Mouse (Mus musculus) left cerebral cortex, adult 11 months (tissue): ENCODE measurements around the gene Agap1.

ENCODE experiments used
- DNase-seq: peaks from one replicate; pipeline ENCODE4 v3.0.0; 2022; ENCODE audit warnings: low spot score

Agap1 gene

DNA sequence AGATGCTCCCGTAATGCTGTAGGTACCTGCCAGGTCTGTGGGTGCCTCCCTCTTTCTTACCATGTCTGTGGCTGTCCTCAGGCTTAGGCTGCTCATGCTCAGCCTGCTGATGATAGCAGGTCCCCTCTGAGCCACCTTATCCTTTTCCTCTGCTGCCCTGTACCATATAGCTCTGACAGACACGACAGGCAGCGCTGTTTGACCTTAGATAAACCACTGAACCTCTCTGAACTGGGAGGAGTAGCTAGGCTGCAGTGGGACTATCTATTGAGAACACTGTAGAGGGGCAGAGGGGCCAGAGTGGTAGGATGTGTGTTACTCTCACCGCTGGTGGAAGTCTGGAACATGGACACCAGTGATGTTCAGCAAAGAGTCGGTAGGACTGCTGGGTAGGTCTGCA lies 211.5 kb downstream of the Agap1 start:
- DNase-seq: no peak

DNA sequence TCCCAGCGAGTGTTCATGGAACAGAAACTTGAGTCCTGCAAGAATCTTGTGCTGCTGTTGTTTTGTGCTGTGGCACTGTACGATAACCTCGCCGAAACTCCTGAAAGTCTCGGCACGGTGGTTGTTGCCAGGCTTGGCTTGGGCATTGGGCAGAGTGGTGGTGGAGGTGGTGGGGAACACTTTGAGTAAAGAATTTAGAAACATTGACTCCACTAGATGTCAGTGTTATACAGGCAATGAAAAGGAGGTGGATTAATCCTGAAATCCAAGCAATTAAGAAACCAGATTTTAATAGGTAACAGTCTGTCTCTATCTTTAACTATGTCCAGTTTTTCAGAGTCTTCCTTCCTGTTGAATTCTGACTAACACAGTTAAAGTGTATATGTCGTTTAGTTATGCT lies 212.8 kb downstream of the Agap1 start:
- DNase-seq: no peak

DNA sequence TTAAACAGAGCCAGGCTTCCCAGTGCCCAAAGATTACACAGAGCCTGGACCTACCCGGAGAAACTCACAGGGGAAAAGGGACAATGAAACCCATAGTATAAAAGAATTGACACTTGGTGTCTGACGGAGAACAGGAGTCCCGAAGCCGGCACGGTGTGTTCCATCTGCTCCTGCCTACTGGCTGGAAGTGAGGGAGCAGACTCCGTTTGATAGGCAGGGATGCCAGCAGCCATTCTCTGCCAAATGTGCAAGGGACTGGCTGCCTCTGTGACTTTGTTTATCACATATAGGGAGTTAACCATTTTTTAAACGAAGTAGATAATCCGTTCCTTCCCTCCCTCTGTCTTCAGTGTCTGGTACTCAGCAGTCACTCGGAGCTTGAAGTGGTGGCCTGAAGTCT lies 214.0 kb downstream of the Agap1 start:
- DNase-seq: no peak

DNA sequence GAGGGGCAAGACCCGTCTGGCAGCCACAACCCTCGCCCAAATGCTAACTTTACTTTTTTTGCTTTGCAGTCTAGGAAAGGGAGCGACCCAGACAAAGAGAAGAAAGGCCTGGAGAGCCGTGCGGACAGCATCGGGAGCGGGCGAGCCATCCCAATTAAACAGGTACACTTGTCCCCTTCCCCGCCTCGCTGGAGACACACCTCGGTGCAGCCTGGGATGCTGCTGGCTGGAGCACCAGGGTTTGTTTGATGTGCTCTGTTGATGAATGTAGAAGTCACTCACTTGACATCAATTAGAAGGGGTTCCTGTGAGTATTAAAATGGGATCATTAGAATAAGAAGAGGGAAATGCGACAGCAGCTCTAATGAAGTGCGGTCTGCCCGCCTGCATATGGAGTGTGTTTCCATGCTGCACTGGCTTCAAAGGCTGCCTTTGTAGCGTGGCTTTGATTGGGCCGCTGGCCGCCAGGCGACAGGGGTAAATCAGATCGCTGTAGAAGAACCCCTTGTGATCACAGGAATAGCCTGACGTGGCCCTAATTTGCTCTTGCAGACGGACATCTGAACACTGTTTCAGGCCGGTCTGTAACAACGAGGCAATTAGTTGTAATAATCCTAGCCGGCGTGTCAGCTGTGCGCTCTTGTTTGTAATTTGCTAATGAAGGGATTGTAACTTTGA lies 216.6 kb downstream of the Agap1 start:
- no peak for DNase-seq

DNA sequence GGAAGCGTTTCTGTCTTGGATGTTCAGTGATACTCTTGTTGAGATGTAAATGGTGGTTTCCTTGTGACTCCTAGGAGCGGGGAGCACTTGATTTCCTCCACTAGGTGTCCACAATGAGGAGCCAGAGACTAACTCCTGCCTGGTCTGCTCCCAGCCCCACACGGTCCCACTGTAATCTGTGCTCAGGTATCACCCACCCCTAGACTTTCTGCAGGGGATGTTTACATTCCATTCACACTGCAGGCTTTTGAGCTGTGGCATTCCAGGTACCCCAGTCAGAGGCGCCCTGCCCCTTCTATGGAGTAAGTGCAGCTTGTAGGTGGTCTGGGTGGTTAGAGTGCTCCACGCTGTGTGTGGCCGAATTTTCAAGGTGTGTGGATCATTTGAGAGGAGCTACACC lies 218.5 kb downstream of the Agap1 start:
- DNase-seq: no peak

DNA sequence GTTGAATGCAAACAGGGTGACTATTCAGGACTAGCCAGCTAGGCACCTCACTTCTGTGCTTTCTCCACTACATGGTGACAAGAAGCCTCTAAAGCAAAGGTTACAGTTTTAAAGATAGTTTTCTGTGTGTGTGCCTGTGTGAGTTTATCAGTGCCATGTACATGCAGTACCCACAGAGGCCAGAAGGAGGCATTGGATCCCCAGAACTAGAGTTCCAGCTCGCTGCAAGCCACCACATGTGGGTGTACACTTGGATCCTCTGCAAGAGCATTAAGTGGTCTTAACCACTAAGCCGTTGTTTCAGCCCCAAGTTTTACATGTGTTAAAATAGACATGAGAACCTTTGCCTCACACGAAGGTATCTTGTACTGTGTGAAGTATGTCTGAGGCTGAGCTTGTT lies 219.1 kb downstream of the Agap1 start:
- DNase-seq: no peak

DNA sequence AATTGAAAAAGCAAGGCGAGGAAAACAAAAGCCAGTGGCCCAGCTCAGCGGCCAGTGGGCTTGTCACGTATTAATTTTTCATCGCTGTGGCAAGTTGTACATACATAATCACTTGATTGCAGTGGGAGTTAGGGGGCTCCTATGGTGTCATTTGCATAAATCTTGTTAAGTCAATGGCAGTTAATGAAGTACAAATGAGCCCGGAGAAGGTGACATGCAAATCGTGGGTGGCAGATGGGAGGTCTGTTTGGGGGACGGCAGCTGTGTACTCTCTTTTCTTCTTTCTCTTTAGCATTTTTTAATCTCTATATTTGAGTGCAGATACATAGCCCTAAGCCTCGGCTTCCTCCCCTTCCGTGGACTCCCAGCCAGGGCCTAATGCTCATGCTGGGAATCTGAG lies 220.1 kb downstream of the Agap1 start:
- no peak for DNase-seq

DNA sequence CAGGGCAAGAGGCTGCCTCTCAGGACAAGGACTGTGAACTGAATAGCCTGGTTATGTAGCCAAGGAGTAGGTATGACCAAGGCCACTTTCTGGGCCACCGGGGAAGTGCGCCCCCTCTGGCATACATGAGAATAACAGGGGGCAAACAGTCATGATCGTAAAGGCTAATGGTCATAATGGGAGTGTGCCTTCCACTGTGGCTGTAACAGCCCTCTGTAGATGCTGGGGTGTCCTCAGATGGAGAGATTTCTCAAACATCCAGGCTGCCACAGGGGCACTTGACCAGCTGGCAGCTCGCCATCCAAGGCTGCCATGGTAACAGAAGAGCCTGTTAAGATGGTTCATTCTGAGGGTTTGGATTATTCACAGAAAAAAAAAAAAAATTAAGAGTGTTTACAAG lies 221.8 kb downstream of the Agap1 start:
- DNase-seq: no peak

DNA sequence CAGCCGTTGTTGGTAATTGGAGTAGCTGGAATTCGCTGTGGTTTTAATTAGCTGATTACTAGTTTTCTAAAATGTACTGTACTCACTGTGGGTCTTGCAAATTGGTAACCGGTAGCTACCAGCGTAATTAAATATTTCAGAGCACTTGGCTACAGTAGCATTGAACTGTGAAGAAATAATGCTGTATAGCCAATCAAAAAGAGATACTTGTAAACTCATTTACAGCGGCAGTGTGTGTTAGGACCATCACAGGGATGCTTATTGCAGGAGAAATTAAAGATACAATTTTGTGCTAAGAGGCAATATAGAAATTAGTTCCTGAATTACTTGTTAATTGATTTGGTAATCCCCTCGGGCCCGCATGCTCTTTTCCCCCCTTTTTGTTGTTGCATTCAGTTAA lies 226.1 kb downstream of the Agap1 start:
- no peak for DNase-seq

DNA sequence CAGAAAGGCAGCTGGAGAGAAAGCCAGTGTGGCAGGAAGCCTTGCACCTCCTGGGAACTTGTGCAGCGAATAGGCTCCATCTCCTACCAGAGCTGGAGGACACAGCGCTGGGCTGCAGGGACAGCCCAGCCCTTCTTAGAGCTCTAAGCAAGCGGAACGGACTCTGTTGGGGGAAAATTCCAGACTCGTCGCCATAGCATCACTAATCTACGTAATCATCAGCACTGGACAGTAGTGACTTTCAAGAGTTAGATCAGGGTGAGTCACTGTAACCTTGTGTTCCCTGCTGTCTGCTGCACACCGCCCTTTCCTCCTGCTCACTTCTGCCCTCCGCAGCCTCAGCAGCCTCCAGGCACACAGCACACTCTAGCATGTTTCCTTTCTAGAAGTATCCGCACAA lies 234.3 kb downstream of the Agap1 start:
- no peak for DNase-seq

DNA sequence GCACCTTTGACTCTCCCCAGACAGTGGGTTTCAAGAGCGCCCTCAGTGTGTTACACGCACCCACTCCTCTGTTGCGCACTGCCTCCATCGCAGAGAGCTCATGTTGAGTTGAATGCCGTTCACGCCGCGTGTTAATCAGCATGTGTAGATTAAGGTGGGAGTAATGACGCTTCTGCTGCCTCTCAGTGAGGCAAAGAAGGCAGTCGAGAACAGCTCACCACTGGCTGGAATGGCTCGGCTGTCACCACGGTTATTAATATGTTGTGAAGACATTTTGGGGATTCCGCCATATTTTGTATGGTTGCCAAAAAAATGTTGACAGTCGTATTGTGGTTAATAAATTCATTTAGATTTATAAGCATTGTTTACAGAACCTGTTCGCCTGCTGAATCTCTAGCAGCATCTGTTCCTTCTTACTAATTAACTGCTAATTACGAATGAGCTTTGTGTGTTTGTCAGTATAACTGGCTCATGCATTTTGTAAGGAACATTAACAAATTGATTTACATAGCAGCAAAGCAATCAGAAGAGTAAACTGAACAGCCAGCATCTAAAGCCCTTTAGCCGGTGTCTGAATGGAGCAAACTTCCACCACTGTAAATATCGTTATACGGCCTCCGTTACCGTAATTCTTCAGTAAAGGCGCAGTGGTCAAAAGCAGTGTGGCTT lies 235.1 kb downstream of the Agap1 start:
- DNase-seq: no peak

DNA sequence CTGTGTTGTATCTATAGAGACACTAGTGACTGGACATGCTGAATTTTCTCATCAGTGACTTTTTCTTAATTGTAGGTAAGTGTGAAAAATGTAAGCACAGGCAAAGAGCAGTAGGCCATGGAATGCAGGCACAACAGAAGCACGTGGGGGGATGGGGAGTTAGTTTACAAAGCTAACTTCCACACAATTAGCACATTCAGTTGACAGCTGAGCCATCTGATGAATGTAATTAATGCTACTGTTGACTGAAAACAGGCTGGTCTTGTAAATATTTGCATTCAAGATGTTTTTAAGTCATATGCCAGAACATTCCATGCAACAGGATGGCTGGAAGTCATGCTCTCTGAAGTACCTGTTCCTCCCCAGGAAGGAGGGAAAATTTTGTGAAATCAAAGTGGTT lies 236.5 kb downstream of the Agap1 start:
- DNase-seq: no peak

DNA sequence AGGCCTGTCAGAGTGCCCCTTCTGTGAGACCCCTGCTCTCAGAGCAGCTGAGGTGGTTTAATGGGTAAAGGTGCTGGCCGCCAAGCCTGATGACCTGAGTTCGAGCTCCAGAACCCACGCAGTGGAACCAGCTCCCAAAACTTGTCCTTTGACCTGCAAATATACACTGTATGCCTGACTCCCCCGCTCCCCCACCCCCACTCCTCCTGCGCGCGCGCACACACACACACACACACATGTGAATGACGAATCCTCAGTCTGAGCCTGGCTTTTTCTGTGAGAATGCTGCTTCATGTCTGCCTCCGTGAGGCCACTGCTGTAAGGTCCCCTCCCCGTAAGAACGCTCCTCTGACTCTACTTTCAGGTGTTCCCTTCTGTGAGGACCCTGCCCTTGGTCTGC lies 237.8 kb downstream of the Agap1 start:
- DNase-seq: no peak

DNA sequence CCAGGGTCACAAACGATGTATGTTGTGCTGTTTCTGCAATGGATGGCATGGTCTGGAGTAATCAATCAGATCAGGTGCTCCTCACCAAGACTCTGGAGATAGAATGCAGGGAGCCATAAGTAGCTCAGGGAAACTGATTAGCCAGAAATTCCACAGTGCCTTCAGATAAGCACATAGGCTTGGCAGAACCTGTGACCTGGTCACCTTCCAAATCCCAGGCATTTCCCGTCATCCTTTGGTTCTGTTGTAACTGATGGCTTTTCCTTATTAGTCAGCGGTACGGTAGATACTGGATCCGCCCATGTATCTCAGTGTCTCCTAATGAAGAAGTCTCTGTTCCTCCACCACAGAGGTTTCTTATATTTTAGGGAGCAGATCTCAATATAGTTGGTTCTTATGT lies 240.3 kb downstream of the Agap1 start:
- DNase-seq: no peak

DNA sequence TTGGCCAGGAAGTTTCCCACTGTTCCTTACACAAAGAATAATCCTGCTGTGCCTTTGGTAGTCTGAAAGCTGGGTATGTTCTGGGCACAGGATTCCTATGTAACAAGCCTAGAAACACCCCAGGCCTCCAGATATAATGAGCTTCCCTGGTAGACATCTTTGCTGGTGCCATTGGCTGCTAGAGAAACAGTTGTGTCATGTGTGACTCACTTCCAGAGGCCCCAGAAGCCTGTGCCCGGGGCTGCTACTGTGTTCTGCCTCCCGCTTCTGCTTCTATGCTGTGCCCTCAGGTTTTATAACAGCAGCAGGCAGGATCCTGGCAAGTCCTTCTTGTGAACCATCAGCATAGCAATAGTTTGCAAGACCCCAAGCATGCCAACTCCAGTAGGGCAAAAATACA lies 242.6 kb downstream of the Agap1 start:
- DNase-seq: no peak

DNA sequence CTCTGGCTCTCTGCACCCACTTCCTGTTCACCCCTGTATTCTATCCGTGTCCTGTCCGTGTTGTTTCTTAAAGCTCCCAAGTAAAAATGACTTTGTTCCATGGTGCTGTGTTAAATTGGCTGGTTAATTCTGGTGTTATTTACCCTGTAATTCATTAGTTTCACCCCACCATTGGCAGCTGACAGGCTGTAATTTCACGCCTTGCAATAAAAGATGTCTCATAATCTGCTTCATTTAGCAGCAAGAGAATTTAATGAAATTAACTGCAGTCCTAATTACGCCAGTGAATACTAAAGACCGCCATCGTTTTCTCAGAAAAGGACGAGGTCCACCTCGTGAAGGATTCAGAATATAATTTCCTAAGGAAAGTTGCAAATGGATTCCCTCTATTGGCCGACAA lies 245.6 kb downstream of the Agap1 start:
- no peak for DNase-seq

DNA sequence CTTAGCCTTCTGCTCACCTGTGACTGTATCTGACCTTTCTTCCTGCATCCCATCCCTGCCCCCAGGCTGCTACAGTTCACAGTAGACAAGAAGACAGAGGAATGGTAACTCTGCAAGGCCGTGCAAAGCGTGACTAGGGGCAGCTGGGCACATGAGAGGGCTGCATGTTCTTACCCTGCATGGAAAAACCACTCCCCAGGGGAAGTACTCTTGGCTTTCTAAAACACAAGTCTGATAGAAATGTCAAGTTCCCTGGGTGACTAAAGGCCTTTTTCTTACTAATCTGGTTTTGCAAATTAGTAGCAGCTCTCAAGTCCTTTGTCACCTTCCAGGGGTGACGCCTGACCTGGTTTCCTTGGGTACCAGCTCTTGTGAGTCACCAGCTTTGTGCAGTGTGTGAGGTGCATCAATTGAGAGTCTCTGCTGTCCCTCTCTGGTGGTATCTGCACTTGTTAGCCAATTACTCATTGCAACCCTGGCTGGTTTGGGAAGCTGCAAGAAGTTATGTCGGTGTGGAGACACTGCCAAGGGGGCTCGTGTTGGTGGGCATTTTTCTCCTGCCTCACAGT lies 246.6 kb downstream of the Agap1 start:
- no peak for DNase-seq

DNA sequence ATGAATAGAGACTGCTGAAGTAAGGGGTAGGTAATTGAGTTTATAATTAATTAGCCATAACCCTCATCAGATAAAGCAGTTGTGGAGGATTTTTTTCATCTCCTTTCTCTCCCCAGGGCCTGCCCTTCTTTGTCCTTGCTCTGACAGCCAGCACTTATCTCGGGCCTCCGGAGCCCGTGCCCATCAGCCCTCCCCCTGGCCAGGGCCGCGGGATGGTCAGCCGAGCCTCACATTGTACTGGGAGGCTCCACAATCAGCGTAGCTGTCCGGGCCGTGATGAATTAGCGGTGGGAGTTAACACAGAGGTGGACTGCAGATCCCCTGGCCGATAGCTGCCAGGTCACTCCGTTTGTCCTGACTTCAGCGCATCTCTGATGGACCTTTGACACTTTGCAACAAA lies 248.7 kb downstream of the Agap1 start:
- DNase-seq: no peak

DNA sequence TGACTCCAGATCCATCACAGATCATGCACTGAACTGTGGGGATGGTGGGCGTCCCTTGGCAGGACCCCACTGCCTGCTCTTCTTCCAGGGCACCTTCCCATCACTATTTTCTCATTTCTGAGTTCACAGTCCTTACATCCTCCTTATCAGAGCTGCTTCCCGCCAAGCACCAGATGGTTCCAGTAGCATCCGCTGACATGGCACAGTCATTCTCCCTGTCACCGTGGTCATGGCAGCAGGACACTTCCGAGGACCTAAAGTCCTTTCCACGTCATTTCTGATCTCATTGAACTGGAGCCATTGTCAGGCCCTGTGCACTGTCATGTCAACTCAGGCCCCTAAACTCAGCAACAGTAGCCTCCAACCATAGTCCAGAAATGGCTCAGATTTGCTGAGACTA lies 251.1 kb downstream of the Agap1 start:
- DNase-seq: no peak

DNA sequence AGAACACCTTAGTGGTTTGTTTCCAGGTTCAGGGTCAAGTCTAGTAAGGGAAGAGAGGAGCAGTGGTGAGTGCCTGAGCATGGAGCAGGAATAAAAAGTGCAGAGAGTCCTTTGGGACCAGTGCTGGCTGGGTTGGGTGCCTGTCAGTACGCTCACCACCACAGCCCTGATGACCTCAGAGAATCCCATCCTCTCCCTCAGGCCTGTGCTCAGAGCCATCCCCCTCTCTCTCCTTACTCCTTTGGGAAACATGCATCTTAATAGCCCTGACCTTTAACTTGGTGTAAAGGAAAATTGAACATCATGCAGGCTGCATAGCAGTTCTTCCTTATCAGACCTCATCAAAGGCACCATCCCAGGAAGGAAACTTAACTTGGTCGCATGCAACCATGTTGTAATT lies 252.3 kb downstream of the Agap1 start:
- DNase-seq: no peak

DNA sequence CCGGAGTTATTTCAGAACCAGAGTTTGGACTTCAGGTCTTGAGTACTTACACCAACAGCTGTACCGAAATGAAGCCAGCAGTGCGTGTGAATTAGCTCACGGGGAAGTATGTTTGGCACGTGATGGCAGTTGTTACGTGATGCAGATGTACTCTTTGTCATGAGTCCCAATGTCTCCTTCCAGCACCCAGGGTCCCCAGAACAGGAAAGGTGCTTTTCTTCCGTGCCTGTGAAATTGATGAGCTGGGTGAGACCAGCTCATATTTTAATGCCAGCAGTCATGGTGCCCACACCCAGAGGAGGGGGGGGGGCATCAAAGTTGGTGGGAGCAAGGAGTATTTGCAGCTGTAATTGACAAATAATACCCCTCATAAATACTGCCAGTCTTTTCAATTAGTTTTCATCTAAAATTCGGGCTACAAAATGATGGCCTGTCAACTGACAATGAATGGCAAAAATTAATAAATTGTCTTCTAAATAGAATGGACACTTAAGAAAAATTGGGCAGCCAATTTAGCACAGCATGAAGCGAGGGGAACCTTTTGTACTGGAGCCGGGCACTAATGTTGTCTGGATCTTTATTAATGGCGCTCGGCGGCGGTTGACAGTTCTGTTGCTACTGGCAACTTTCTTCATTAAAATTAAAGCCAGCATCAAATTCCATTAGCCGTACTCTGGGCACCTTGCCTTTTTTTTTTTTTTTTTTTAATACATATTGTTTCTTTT lies 253.3 kb downstream of the Agap1 start:
- no peak for DNase-seq

DNA sequence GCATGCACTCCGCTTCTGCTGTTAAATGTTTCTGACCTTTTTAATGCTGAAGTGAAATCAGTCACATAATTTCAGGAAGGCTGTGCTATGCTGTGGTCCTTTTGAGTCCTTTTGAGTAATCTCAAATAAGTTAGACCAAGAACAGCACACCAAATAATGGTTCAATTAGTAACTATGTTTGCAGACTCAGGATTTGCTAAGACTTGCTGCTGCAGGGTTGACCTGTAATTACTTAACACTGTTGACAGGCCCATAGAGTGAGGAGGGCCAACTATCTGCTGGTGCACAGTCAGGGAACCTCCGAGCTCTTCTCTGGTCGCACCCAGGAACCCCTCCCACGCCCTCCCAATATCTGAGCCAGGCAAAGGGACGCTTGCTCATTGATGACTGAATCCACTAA lies 255.2 kb downstream of the Agap1 start:
- DNase-seq: no peak

DNA sequence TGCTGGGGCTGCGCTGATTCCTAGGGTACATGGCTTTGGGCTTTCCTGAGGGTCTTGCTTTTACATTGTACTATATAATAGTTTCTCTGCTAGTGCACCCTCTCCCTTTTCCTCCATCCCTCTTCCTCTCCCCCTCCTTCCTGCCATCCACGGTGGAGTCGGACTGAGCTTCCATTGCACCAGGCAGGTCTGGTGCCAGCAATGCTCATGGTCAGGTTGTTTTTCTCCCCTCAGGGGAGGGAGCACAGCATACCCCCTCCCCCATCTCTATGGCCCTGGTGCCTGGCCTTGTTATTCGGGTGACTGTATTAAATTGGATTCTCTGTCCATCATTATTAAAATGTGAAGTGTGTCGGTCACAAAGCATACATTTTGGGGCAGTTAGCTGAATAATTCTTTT lies 259.1 kb downstream of the Agap1 start:
- DNase-seq: no peak
